Mouse (Mus musculus) bone marrow macrophage, adult 2 months (primary cell): ENCODE measurements around the gene Sprn.

ENCODE experiments used
- CTCF ChIP-seq: IDR thresholded peaks from 2 replicates; pipeline ENCODE4 v1.5.1; 2012; ENCODE audit warnings: low read depth, mild to moderate bottlenecking, low read length, moderate library complexity
- POLR2A ChIP-seq: IDR thresholded peaks from 2 replicates; pipeline ENCODE4 v1.6.1; 2012; ENCODE audit warnings: mild to moderate bottlenecking, low read depth, low read length, borderline replicate concordance

DNA sequence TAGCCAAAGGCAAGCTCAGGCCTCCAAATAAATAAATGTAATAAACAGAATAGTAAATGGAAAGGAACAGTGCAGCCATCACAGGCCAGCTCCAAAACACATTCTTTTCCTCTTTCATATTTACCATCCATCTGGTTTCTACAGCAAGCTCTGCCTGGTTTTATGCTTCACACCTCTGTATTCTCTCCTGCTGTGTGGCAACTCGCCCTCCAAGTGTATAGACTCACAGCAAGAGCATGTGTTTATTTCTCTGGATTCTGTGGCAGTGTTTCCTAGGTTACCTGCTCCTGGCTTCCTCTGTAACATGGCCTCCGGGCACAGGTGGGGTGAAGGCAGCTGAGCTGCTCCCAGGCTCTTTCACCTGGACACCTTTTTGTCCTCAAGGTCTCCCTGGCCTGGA, 37.8 kb upstream of the Sprn start:
- TF ChIP-seq CTCF = no peak
- no peak for TF ChIP-seq POLR2A
